Mouse (Mus musculus) lung, postnatal 36 days (tissue): ENCODE results near the gene Sh3kbp1.

ENCODE experiments used
- DNase-seq: peaks from one replicate; pipeline ENCODE4 v3.0.0; 2022; ENCODE audit warnings: mixed read lengths

Gene Sh3kbp1

DNA sequence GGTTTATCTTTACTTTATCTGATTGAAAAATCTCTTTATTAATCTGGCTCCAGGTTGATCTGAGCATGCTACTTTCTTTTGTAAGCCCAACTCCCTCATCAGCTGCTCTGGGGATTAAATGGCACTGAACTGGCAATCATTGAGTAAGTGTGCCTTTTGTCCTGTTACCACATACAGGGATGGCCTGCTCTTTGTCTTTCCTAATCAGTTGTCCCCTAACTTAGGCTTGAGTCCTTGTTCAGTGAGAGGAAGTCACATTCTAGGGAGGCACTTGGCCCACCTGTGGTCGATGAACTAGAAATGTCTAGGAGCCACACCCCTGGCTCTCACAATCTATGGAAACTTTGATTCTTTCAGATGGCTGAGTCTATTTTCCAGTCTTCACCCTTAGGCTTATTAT is 58.4 kb downstream of the Sh3kbp1 start:
- DNase-seq, result no peak

DNA sequence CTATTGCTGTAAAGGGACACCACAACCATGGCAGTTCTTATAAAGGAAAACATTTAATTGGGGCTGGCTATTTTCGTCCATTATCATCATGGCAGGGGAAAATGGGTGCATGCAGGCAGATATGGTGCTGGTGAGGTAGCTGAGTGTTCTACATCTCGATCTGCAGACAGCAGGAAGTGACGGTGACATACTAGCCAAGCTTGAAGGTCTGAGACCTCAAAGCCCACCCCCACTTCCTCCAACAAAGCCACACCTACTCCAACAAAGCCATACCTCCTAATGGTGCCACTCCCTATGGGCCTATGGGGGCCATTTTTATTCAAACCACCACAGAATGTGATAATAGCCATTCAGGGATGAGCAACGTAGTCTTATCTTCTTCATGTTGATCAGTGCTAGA is 59.8 kb downstream of the Sh3kbp1 start:
- no peak for DNase-seq

GRCm38 (mm10) chrX:159688698-159689097 is 61.6 kb downstream of the Sh3kbp1 start:
- DNase-seq, result no peak

- DNase-seq, result no peak
Observed at GRCm38 (mm10) chrX:159689785-159690416, 62.8 kb downstream of the Sh3kbp1 start.

GRCm38 (mm10) chrX:159693126-159693525 is 66.1 kb downstream of the Sh3kbp1 start:
- DNase-seq, result no peak

DNA sequence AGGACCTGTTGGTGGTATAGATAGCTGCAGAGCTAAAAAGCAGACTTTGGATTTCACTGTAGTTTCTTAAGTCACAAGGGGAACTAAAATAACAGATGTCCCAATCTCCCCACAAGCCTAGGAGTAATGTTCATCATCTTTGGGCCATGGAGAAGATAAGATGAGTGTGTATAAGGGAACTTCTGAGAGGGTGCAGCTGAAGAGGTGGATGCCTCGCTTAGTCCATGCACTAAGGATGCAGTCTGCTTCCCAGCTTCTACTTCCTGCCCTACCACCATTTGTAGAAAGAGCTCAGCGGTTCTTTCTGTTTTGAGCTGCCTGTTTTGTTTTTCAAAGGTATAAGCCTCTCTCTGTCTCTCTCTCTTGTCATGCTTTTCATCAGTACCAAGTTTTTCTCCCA is 69.5 kb downstream of the Sh3kbp1 start:
- DNase-seq, result no peak

GRCm38 (mm10) chrX:159697030-159697454 is 70.0 kb downstream of the Sh3kbp1 start:
- no peak for DNase-seq

- no peak for DNase-seq
Observed at GRCm38 (mm10) chrX:159702850-159703249, 75.8 kb downstream of the Sh3kbp1 start.

- peak; percentile 7 for DNase-seq
Observed at GRCm38 (mm10) chrX:159704381-159705004, 77.4 kb downstream of the Sh3kbp1 start.

DNA sequence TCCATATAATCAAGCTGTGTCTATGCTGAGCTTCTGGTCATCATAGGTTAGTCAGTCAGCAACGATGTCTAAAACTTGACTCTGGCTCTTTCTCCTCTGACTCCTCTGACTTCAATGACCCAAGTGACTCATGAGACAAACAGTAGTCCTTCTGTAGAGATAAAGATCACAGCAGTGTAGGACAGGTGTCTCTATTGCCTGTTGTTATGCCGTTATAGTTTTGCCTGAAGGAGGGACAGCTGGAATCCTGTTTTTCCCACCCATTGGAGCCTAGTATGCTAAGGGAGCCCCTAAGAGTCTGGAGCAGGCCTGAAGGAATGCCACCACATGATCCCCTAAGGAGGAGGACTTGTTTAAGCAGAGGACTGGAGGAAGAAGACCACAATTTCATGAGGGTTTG is 78.3 kb downstream of the Sh3kbp1 start:
- DNase-seq, result no peak

DNA sequence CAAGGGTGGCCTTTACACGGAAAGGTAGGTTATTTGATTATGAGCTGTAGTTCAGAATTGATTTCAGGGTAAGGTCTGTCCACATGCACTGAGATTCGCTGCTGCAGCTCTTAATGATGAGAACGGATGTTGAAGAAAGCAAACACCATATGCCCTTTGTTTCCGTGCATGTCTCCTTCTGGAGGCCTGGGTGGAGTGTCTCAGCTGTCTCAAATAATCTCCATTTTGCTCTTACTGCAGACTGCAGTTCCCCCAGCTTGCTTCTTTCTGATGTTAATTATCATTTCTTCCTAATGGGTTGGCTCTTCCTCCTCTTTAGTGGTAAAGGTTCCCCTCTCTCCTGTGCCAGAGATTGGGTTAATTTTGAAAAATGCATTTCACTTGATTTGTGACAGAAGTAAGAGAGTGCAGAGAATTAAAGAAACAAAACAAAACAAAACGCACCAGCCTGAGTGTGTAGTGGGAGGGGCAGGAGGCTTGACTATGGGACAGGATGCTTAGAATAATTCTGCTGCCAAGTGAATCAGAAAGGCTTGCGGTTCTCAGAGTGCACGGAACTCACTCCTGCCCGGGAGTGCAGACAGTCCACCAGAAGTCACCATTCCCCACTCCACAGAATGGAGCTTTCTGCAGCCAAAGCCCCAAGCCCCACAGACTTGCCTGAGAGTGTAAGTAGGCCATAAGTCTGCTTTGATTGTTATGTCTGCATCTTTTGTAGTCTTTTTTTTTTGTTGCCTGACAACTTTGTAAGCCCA is 81.2 kb downstream of the Sh3kbp1 start:
- peak; percentile 16 for DNase-seq

GRCm38 (mm10) chrX:159709296-159709695 is 82.2 kb downstream of the Sh3kbp1 start:
- no peak for DNase-seq

GRCm38 (mm10) chrX:159711070-159712029 is 84.3 kb downstream of the Sh3kbp1 start:
- DNase-seq, result no peak

- no peak for DNase-seq
Observed at GRCm38 (mm10) chrX:159713191-159713590, 86.1 kb downstream of the Sh3kbp1 start.

DNA sequence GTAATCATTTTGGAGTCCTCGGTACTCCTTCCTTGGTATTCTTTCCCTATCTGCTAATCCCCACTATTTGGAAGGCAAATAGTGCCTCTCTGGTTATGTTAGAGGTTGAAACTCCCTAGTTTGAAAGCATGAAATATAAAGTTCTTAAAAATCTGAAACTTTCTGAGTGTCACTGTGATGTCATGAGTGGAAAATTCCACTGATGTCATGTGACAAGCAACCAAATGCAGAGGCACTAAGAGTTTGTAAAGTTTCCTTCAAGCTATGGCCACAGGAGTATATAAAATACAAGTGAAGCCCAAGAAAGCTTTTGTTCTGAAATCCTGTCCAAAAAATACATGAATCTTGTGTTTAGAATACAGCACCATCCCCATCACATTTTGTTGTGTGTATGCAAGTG is 94.3 kb downstream of the Sh3kbp1 start:
- DNase-seq, result no peak

DNA sequence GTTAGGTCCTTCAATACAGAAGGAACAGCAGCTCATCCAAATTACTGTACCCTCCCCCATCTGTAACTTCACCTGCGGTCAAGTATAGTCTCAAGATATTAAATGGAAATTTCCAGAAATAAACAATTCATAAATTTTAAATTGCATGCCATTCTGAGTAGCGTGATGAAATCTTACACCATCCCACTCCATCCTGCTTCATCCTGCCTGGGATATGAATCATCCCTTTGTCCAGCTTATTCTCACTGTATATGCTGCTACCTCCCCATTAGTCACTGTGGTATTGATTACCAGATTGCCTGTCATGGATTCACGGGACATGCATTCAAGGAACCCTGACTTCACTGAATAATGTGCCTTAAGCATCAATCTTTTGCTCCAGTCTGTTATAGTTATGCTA is 104.3 kb downstream of the Sh3kbp1 start:
- no peak for DNase-seq

- no peak for DNase-seq
Observed at GRCm38 (mm10) chrX:159732845-159733244, 105.8 kb downstream of the Sh3kbp1 start.

DNA sequence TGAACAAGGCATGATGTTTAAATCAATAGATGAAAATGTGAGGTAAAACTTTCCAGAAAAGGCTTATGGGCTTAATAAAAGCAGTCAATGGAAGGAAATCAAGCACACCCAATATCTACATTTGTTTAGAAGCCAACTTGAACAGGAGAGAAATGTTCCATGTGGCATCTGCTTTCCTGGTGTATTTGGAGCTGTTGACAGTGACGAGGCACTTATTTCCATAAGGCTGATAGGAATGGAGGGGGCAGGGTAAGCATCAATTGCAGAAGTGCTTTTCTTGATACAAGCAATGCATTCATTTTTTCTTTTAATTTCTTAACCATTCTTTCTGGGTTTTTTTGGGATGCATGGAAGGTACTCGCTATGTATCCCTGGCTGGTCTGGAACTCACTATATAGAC is 106.9 kb downstream of the Sh3kbp1 start:
- no peak for DNase-seq

DNA sequence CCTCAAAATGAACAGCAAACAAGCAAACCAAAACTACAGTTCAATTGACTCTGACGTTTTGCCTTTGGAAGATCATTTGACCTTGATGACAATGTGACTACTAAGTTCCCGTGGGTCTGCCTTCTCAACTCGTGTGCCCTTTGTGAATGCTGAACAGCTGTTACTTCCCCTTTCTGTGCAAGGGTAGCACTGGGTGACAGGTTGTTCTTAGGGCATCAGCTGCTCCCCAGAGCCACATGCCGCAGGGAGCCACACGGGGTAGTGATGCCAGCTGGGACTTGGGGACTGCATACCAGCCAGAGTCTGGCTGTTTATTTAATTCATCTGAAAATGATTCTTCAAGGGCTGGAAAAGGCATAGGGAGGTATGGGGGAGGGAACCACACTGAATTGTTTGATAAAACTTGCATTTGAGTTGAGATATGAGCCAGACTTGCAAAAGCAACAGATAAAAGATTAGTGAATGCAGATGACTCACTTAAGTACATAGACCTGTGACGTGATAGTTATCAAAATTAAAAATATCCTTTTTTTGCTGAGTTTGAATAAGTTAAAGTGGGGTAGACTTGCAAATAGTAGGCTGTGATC is 108.5 kb downstream of the Sh3kbp1 start:
- DNase-seq, result peak; percentile 27

GRCm38 (mm10) chrX:159737344-159737743 is 110.3 kb downstream of the Sh3kbp1 start:
- DNase-seq, result no peak

- peak; percentile 26 for DNase-seq
Observed at GRCm38 (mm10) chrX:159744035-159744434, 117.0 kb downstream of the Sh3kbp1 start.

DNA sequence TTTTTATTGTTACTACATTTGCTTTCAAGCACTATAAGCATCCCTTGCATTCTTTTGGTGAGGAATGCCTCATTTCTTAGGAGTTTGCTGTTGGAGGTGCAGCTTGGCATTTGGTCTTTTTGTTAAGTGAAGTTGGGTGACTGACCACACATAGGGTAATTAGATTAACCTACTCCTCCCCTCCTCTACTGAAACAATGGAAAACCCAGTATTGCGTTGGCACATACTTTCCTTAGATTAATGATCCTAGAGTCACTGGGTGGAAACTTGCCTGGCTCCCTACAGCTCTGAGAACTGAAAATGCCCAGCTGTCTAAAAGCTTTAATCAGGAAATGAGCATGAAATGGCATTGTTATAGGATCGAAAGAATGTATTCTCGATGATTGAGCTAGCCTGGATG is 117.5 kb downstream of the Sh3kbp1 start:
- DNase-seq, result no peak
